Mouse (Mus musculus): Measurements from ENCODE around the gene Mfsd14a.

DNA sequence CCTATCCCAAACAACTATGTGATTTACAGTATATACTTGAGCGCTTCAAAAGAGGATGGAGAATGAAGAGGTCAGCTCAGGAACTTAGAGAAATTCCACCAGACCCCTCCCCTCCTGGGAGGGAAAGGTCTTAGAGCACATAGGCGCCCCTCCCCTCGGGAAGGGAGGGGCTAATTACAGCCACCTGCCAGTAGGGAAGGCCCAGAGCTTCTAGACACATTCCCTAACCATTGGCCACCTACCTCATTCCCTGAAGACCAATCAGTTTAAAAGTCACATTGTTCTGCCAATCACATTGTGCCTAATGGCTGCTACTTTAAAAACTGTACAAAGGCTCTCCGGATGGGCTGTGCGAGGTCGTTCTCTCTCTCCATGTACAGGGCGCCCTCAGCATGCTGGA, 39.8 kb downstream of the Mfsd14a start:
- TF ChIP-seq CTCF (conservative IDR thresholded peaks at IDR 0.05; ENCODE audit: low read length) = no peak
- no peak for TF ChIP-seq POU5F1 (IDR thresholded peaks at IDR 0.05; ENCODE audit: borderline replicate concordance, low read length)
- TF ChIP-seq NANOG (IDR thresholded peaks at IDR 0.05; ENCODE audit: borderline replicate concordance, low read length) = no peak

All from E14TG2a.4 (cell line).